Mouse (Mus musculus): ENCODE measurements around the gene Tgfa. TPM values are rescaled to one million over a fixed set of nuclear protein-coding genes. Genes with fewer than 3 reads are reported as not detected.

Gene Tgfa
- polyA plus RNA-seq, 1 experiment from 2014 or later, result 2.5 TPM

DNA sequence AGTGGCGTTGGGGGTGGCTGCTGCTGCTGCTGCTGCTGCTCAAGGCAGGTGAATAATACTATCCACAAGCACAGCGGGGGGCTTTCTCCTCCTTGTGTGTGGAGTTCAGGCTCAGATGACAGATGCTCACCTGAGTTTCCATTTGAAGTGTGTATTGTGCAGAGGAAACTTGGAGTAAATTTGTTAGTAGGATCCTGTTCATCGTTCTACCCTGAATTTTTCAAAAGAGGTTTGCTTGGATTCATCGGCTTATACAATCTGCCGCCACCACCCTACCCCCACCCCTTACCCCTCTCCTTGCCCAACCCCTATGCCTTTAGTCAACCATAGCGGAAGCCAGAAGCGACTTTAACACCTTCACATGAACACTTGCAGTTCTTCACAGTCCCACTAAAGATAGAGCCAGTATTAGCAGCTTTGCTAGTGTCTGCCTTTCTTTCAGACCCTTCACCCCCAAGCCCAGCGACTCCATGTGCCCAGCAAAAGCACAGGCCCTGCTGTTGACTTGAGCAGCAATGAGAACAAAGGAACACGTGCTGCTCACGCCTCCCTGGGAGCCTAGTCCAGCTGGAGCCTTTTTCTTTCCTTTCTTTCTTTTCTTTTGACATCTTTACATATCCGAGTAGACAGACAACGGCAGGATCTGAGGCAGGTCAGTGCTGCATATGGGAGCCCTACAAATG is 16.2 kb downstream of the Tgfa start:
- no peaks in the 10 kb centered on the region for H3K9me3 ChIP-seq (replicated peaks; ENCODE audit: control insufficient read depth, low read length)
- H3K36me3 ChIP-seq (ENCODE audit: control insufficient read depth, insufficient read depth), result no peaks in the 10 kb centered on the region
- no peak overlapping the region for H3K4me2 ChIP-seq (ENCODE audit: low read depth, low read length)
- no peak overlapping the region for H3K9ac ChIP-seq (ENCODE audit: low read length)
- no peak for ATAC-seq (replicated peaks; ENCODE audit: extremely low read depth, insufficient read depth, low FRiP score)
- H3K27me3 ChIP-seq (ENCODE audit: control insufficient read depth, insufficient read depth, low read length), result no peaks in the 10 kb centered on the region
- H3K4me3 ChIP-seq (ENCODE audit: low read length), result no peak overlapping the region
- peaks cover 11% of the 10 kb centered on the region for H3K4me1 ChIP-seq (ENCODE audit: control insufficient read depth, insufficient read depth, low read length)
- no peak overlapping the region for H3K27ac ChIP-seq (ENCODE audit: low read length)
- WGBS, result 74% methylated on average over 12 of the region's 12 CpGs

DNA sequence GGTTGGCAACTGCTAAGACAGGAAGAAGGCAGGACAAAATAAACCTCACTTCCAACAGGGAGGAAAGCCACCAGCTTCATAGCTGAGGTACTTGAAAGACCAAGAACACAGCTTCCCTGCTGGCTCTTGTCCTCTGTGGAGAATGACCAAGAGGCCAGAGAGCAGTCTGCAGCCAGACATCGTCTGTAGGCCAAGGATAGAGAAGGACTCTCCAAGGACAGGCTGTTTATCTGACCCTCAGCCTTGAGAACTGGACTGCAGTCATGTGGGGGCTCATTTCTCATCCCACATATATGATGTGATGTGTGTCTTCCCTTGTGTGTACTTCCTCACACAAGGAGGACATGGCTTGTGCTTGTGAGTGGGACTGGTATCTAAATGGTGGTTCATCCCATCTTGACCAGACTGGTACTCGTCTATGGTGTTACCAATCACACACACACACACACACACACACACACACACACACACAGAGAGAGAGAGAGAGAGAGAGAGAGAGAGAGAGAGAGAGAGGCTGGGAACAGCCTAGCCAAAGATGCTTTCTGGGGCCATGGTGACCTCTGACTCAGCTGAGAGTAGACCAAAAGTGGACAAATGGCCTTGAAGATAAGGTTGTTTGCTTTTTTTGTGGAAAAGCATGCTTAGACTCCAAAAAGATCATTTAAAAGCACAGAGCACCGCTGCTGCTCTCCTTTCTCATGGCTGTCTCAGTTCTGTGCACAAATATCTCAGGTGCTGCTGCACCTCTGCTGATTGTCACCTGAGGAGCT is 18.0 kb downstream of the Tgfa start:
- no peaks in the 10 kb centered on the region for H3K9me3 ChIP-seq (replicated peaks; ENCODE audit: control insufficient read depth, low read length)
- peaks cover 11% of the 10 kb centered on the region for H3K4me1 ChIP-seq (ENCODE audit: control insufficient read depth, insufficient read depth, low read length)
- H3K36me3 ChIP-seq (ENCODE audit: control insufficient read depth, insufficient read depth), result no peaks in the 10 kb centered on the region
- WGBS, result 72% methylated on average over 3 of the region's 3 CpGs
- no peak for ATAC-seq (replicated peaks; ENCODE audit: extremely low read depth, insufficient read depth, low FRiP score)
- H3K4me2 ChIP-seq (ENCODE audit: low read depth, low read length), result no peak overlapping the region
- no peak overlapping the region for H3K4me3 ChIP-seq (ENCODE audit: low read length)
- H3K27me3 ChIP-seq (ENCODE audit: control insufficient read depth, insufficient read depth, low read length), result no peaks in the 10 kb centered on the region
- no peak overlapping the region for H3K27ac ChIP-seq (ENCODE audit: low read length)
- H3K9ac ChIP-seq (ENCODE audit: low read length), result no peak overlapping the region

DNA sequence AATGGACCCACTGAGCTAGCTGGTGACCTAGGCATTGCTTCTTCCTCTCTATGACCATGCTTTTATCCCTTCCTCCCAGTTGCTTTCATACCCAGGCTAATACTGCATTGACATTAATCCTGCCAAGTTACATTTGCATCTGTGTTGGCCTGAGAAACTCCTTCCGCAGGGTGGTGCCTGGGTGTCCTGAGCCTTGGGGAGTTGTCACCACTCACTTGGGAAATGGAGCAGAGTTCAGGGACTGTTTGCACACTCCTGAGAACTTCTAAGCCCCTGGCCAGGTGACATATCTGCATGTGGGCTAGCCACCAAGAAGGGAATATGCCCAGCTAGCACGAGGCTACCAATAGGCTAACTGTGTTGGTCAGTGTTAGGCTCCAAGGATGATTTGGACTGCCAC is 23.0 kb downstream of the Tgfa start:
- no peaks in the 10 kb centered on the region for H3K27me3 ChIP-seq (ENCODE audit: control insufficient read depth, insufficient read depth, low read length)
- no peaks in the 10 kb centered on the region for H3K36me3 ChIP-seq (ENCODE audit: control insufficient read depth, insufficient read depth)
- no peak for ATAC-seq (replicated peaks; ENCODE audit: extremely low read depth, insufficient read depth, low FRiP score)
- H3K9me3 ChIP-seq (replicated peaks; ENCODE audit: control insufficient read depth, low read length), result no peaks in the 10 kb centered on the region
- no peak overlapping the region for H3K4me3 ChIP-seq (ENCODE audit: low read length)
- no peak overlapping the region for H3K4me2 ChIP-seq (ENCODE audit: low read depth, low read length)
- 88% methylated on average over 2 of the region's 2 CpGs for WGBS
- no peak overlapping the region for H3K27ac ChIP-seq (ENCODE audit: low read length)
- no peaks in the 10 kb centered on the region for H3K4me1 ChIP-seq (ENCODE audit: control insufficient read depth, insufficient read depth, low read length)
- H3K9ac ChIP-seq (ENCODE audit: low read length), result no peak overlapping the region

DNA sequence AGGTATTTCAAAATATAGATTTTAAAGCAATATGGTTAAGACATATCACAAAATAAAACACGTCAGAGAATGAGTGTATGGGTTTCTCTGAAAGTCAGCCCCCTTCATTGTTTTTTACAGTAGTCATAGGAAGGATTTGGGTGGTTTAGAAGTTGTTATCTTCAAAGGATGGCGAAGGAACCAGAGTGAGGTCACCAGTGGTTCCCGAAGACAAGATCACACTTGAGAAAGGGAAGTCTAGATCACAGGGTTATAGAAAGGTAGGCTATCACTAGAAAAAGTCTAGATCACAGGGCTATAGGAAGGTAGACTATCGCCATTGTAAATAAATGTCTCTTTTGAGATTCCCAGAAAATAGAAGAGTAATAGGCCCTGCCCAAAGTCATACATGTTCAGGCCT is 23.7 kb downstream of the Tgfa start:
- H3K4me3 ChIP-seq (ENCODE audit: low read length), result no peak overlapping the region
- H3K27ac ChIP-seq (ENCODE audit: low read length), result no peak overlapping the region
- H3K36me3 ChIP-seq (ENCODE audit: control insufficient read depth, insufficient read depth), result no peaks in the 10 kb centered on the region
- H3K27me3 ChIP-seq (ENCODE audit: control insufficient read depth, insufficient read depth, low read length), result no peaks in the 10 kb centered on the region
- H3K9ac ChIP-seq (ENCODE audit: low read length), result no peak overlapping the region
- H3K4me2 ChIP-seq (ENCODE audit: low read depth, low read length), result no peak overlapping the region
- no peaks in the 10 kb centered on the region for H3K9me3 ChIP-seq (replicated peaks; ENCODE audit: control insufficient read depth, low read length)
- no peaks in the 10 kb centered on the region for H3K4me1 ChIP-seq (ENCODE audit: control insufficient read depth, insufficient read depth, low read length)
- ATAC-seq (replicated peaks; ENCODE audit: extremely low read depth, insufficient read depth, low FRiP score), result no peak
- WGBS, result 78% methylated on average over 4 of the region's 4 CpGs

DNA sequence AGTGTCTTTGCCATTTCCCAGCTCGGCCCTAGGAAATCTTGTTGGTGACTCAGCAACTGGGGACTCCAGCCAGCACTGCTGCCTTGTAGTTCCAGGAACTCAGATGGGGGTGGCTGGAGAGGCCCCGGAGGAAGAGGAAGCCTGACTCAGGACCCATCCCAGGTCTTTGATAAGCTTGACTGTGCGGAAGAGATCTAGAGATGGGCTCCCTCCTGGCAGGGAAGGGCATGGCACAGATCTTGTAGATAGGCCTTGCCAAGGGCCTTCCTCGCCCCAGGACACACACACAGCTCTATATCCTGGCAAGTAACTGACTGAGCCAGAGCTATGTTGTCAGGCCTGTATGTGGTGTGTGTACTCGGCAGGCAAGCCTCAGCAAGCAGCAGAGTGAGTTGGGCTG is 24.5 kb downstream of the Tgfa start:
- ATAC-seq (replicated peaks; ENCODE audit: extremely low read depth, insufficient read depth, low FRiP score), result 0 out of 2 replicates have a peak, but pooled peaks have one; percentile 18
- Histone ChIP-seq H3K4me1 (ENCODE audit: control insufficient read depth, insufficient read depth, low read length) (no peaks in the 10 kb centered on the region), H3K9ac (ENCODE audit: low read length) (no peak overlapping the region), H3K36me3 (ENCODE audit: control insufficient read depth, insufficient read depth) (no peaks in the 10 kb centered on the region), H3K9me3 (replicated peaks; ENCODE audit: control insufficient read depth, low read length) (no peaks in the 10 kb centered on the region), H3K4me2 (ENCODE audit: low read depth, low read length) (no peak overlapping the region), H3K27me3 (ENCODE audit: control insufficient read depth, insufficient read depth, low read length) (no peaks in the 10 kb centered on the region), H3K4me3 (ENCODE audit: low read length) (no peak overlapping the region), H3K27ac (ENCODE audit: low read length) (no peak overlapping the region)
- 54% methylated on average over 5 of the region's 5 CpGs for WGBS

DNA sequence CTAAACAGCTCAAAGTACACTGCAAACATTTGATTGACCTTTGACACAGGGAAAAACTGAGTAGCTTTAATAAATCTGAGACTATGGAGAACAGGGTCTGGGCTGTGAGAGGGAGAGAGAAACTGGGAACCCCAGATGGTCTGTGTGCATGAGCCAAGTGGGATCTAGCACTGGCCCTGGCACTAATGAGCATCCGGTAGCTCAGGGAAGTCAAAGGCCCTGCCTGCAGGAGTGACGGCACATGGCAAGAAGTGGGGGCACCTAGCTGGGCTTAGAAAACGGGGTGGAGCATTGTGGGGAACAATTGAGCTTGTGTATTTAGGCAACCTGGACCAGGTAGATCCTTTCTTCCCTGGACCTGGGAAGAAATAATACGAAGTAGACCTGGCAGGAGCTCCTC is 25.1 kb downstream of the Tgfa start:
- Histone ChIP-seq H3K4me3 (ENCODE audit: low read length) (no peak overlapping the region), H3K27me3 (ENCODE audit: control insufficient read depth, insufficient read depth, low read length) (no peaks in the 10 kb centered on the region), H3K4me1 (ENCODE audit: control insufficient read depth, insufficient read depth, low read length) (no peaks in the 10 kb centered on the region), H3K9me3 (replicated peaks; ENCODE audit: control insufficient read depth, low read length) (no peaks in the 10 kb centered on the region), H3K9ac (ENCODE audit: low read length) (no peak overlapping the region), H3K36me3 (ENCODE audit: control insufficient read depth, insufficient read depth) (no peaks in the 10 kb centered on the region), H3K4me2 (ENCODE audit: low read depth, low read length) (no peak overlapping the region), H3K27ac (ENCODE audit: low read length) (no peak overlapping the region)
- 77% methylated on average over 4 of the region's 4 CpGs for WGBS
- no peak for ATAC-seq (replicated peaks; ENCODE audit: extremely low read depth, insufficient read depth, low FRiP score)

DNA sequence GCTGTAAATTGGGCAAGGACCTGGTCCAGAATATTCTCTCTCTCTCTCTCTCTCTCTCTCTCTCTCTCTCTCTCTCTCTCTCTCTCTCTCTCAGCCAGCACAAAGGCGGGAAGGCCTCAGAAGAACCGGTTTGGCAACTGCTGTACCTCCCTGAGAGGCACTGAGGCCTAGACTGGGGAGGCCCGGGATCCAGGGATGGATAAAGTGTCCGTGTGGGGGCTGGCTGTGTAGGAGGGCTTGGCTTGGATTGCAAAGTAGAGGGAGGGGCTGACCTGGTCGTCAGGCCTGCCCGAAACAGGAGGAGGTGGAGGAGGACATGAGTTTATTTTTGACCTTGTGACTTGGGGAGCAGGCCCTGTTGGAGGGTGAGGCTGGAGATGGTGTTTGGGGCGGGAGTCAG is 27.4 kb downstream of the Tgfa start:
- Histone ChIP-seq H3K9me3 (replicated peaks; ENCODE audit: control insufficient read depth, low read length) (no peaks in the 10 kb centered on the region), H3K9ac (ENCODE audit: low read length) (no peak overlapping the region), H3K4me3 (ENCODE audit: low read length) (no peak overlapping the region), H3K27me3 (ENCODE audit: control insufficient read depth, insufficient read depth, low read length) (no peaks in the 10 kb centered on the region), H3K4me1 (ENCODE audit: control insufficient read depth, insufficient read depth, low read length) (no peaks in the 10 kb centered on the region), H3K36me3 (ENCODE audit: control insufficient read depth, insufficient read depth) (no peaks in the 10 kb centered on the region), H3K4me2 (ENCODE audit: low read depth, low read length) (no peak overlapping the region), H3K27ac (ENCODE audit: low read length) (no peak overlapping the region)
- WGBS, result 31% methylated on average over 7 of the region's 7 CpGs
- ATAC-seq (replicated peaks; ENCODE audit: extremely low read depth, insufficient read depth, low FRiP score), result no peak

DNA sequence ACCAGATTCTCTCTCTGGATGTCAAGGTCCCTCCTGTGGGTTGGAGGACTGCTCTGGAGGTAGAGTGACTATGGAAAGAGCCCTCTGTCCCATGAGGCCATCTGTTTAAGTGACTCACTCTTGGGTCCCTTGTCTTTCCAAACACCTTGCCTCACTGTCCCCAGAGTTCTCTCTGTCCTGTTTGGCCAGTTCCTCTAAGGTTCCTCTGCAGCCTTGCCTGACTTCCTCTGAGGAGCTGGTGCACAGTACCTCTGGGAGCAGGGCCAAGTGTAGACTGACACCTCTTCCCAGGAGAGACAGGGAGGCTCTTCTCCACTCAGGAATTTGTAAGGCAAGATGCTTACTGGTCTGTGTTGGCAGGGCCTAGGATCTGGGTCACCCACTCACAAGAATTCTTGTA is 30.6 kb downstream of the Tgfa start:
- Histone ChIP-seq H3K4me1 (ENCODE audit: control insufficient read depth, insufficient read depth, low read length) (no peaks in the 10 kb centered on the region), H3K36me3 (ENCODE audit: control insufficient read depth, insufficient read depth) (no peaks in the 10 kb centered on the region), H3K27ac (ENCODE audit: low read length) (no peak overlapping the region), H3K4me2 (ENCODE audit: low read depth, low read length) (no peak overlapping the region), H3K9ac (ENCODE audit: low read length) (no peak overlapping the region), H3K4me3 (ENCODE audit: low read length) (no peak overlapping the region), H3K27me3 (ENCODE audit: control insufficient read depth, insufficient read depth, low read length) (no peaks in the 10 kb centered on the region), H3K9me3 (replicated peaks; ENCODE audit: control insufficient read depth, low read length) (no peaks in the 10 kb centered on the region)
- ATAC-seq (replicated peaks; ENCODE audit: extremely low read depth, insufficient read depth, low FRiP score), result no peak

DNA sequence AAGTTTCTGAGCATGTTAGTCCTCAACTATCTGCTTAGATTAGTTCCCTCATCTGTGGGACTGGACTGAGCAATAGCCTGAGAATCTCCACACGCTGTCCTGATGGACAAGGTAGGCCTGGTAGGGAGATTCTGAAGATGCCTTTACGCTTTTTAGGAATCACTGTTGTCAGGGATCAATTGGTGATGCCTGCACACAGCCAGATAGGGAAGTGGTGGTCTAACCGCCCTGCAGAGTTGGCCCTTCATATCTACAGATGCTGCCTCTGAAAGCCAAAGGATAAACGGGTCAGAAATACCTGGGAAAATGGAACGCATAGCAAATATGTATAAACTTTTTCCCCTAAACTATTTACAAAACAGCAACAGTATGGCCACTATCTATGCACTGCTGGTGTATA is 37.3 kb downstream of the Tgfa start:
- no peak overlapping the region for H3K4me2 ChIP-seq (ENCODE audit: low read depth, low read length)

More for the DNA sequence above, 37.3 kb downstream of the Tgfa start:
- Histone ChIP-seq H3K4me3 (ENCODE audit: low read length) (no peak overlapping the region), H3K9me3 (replicated peaks; ENCODE audit: control insufficient read depth, low read length) (no peaks in the 10 kb centered on the region), H3K36me3 (ENCODE audit: control insufficient read depth, insufficient read depth) (no peaks in the 10 kb centered on the region), H3K27ac (ENCODE audit: low read length) (no peak overlapping the region), H3K27me3 (ENCODE audit: control insufficient read depth, insufficient read depth, low read length) (no peaks in the 10 kb centered on the region), H3K9ac (ENCODE audit: low read length) (no peak overlapping the region), H3K4me1 (ENCODE audit: control insufficient read depth, insufficient read depth, low read length) (peaks cover 3% of the 10 kb centered on the region)
- ATAC-seq (replicated peaks; ENCODE audit: extremely low read depth, insufficient read depth, low FRiP score), result no peak
- 83% methylated on average over 5 of the region's 5 CpGs for WGBS
